Mouse (Mus musculus) cortical plate, adult 2 months (tissue): ENCODE results near the gene Gm49486.
A peak's percentile ranks its signal among the peaks of the same experiment; 100 is the strongest.

Experiments used
- CTCF ChIP-seq: fragments of 200-500 bp; IDR thresholded peaks from 2 replicates; pipeline ENCODE4 v1.5.1; 2011; ENCODE audit warnings: mild to moderate bottlenecking, control low read depth, low read length; ENCODE audit not compliant: insufficient read depth; ENCODE audit errors: extremely low read depth
- POLR2A ChIP-seq: fragments of 200-500 bp; IDR thresholded peaks from 2 replicates; pipeline ENCODE4 v1.6.1; 2011; ENCODE audit warnings: mild to moderate bottlenecking, low read length, control low read depth; ENCODE audit not compliant: insufficient read depth; ENCODE audit errors: extremely low read depth

GRCm38 (mm10) chr15:79280209-79280608 lies 51.0 kb downstream of the Gm49486 start:
- TF ChIP-seq POLR2A (no peak), CTCF (peak; percentile 24; the same call in 1 of the 2 replicates)
